Mouse (Mus musculus): ENCODE data around the gene Gm17428. TPM values are rescaled to one million over a fixed set of nuclear protein-coding genes. Genes with fewer than 3 reads are reported as not detected.
A peak's percentile ranks its signal among the peaks of the same experiment; 100 is the strongest.

Gene Gm17428
- total and polyA plus RNA-seq, 3 experiments: not detected

- DNase-seq (ENCODE audit: extremely low read depth): no peak
- no peaks in the 10 kb centered on the region for H3K27me3 ChIP-seq (replicated peaks)
- no peak overlapping the region for H3K27ac ChIP-seq (ENCODE audit: insufficient read depth, low read depth)
- no peak overlapping the region for H3K4me3 ChIP-seq (replicated peaks in 1 of 3; ENCODE audit: low read depth in 2 of 3, low read length in 2 of 3, poor library complexity in 1 of 3)
- in situ Hi-C loops (cut with MboI; ENCODE audit: low pct_ligation_motif_present, low pct_unique_long_range_greater_than_20kb, low sequenced_read_pairs) (no loop called here), dilution Hi-C loops (cut with MboI; ENCODE audit: extremely low pct_ligation_motif_present, extremely low pct_unique_long_range_greater_than_20kb, low sequenced_read_pairs) (no loop called here)
- TF ChIP-seq CHD2 (IDR thresholded peaks at IDR 0.05; ENCODE audit: low read length) (no peak), UBTF (IDR thresholded peaks at IDR 0.05; ENCODE audit: low read depth, low read length) (no peak), MAX (IDR thresholded peaks at IDR 0.05; ENCODE audit: low read length) (no peak), ZMIZ1 (IDR thresholded peaks at IDR 0.05; ENCODE audit: low read depth, low read length) (no peak), POLR2AphosphoS2 (IDR thresholded peaks at IDR 0.05; ENCODE audit: low read depth, low read length) (no peak), CHD1 (IDR thresholded peaks at IDR 0.05; ENCODE audit: low read depth, low read length) (no peak), ZNF384 (IDR thresholded peaks at IDR 0.05; ENCODE audit: low read depth, low read length) (no peak), MAZ (IDR thresholded peaks at IDR 0.05; ENCODE audit: low read depth, low read length) (no peak), POLR2A (IDR thresholded peaks at IDR 0.05; ENCODE audit: low read depth, low read length) (no peak), RAD21 (IDR thresholded peaks at IDR 0.05; ENCODE audit: low read depth, low read length) (no peak), PAX5 (IDR thresholded peaks at IDR 0.05; ENCODE audit: low read length) (no peak), USF1 (IDR thresholded peaks at IDR 0.05; ENCODE audit: low read depth, low read length) (no peak), MXI1 (IDR thresholded peaks at IDR 0.05; ENCODE audit: low read depth, low read length) (no peak), TCF12 (IDR thresholded peaks at IDR 0.05; ENCODE audit: low read depth, low read length) (no peak)
- no peaks in the 10 kb centered on the region; the same call in none of the 2 replicates for H3K79me2 ChIP-seq (replicated peaks; ENCODE audit: control insufficient read depth, extremely low read depth, insufficient read depth, poor library complexity, severe bottlenecking)
- H3K4me1 ChIP-seq (ENCODE audit: control insufficient read depth in 1 of 2, insufficient read depth in 2 of 2): no peaks in the 10 kb centered on the region
- H3K36me3 ChIP-seq (replicated peaks in 1 of 2; ENCODE audit: control insufficient read depth in 1 of 2, insufficient read depth in 1 of 2, low read length in 1 of 2): peaks cover 53 to 81% of the 10 kb centered on the region in 2 experiments
- H3K9me3 ChIP-seq (replicated peaks; ENCODE audit: low read length): no peaks in the 10 kb centered on the region
- no peak overlapping the region for H3K4me2 ChIP-seq (ENCODE audit: insufficient read depth, low read depth, poor library complexity, severe bottlenecking)
- no peak overlapping the region for H3K9ac ChIP-seq (ENCODE audit: insufficient read depth, low read depth)
Measured at GRCm38 (mm10) chr14:55023011-55023410, 46.3 kb downstream of the Gm17428 start.

GRCm38 (mm10) chr14:55024236-55024635 lies 47.5 kb downstream of the Gm17428 start:
- H3K36me3 ChIP-seq (replicated peaks in 1 of 2; ENCODE audit: control insufficient read depth in 1 of 2, insufficient read depth in 1 of 2, low read length in 1 of 2): peaks cover 51 to 74% of the 10 kb centered on the region in 2 experiments
- dilution Hi-C loops (cut with MboI; ENCODE audit: extremely low pct_ligation_motif_present, extremely low pct_unique_long_range_greater_than_20kb, low sequenced_read_pairs): no loop called here
- peak; percentile 53 for DNase-seq (ENCODE audit: extremely low read depth)

More at GRCm38 (mm10) chr14:55024236-55024635, 47.5 kb downstream of the Gm17428 start:
- no peak overlapping the region for H3K9ac ChIP-seq (ENCODE audit: insufficient read depth, low read depth)
- TF ChIP-seq ETS1 (conservative IDR thresholded peaks at IDR 0.05; ENCODE audit: low read depth, low read length) (no peak), SMC3 (IDR thresholded peaks at IDR 0.05; ENCODE audit: low read depth, low read length) (peak; percentile 71), MAZ (IDR thresholded peaks at IDR 0.05; ENCODE audit: low read depth, low read length) (no peak), CTCF (conservative IDR thresholded peaks at IDR 0.05 in 1 of 2, IDR thresholded peaks at IDR 0.05 in 1 of 2; ENCODE audit: low read depth in 2 of 2, low read length in 2 of 2) (peak; percentile 30 to 80; a peak in 3 of 4 replicates), CHD2 (IDR thresholded peaks at IDR 0.05; ENCODE audit: low read length) (no peak), RAD21 (IDR thresholded peaks at IDR 0.05; ENCODE audit: low read depth, low read length) (peak; percentile 70), USF2 (conservative IDR thresholded peaks at IDR 0.05; ENCODE audit: low read depth, low read length) (no peak), ZNF384 (IDR thresholded peaks at IDR 0.05; ENCODE audit: low read depth, low read length) (no peak)
- H3K79me2 ChIP-seq (replicated peaks; ENCODE audit: control insufficient read depth, extremely low read depth, insufficient read depth, poor library complexity, severe bottlenecking): no peaks in the 10 kb centered on the region
- H3K4me2 ChIP-seq (ENCODE audit: insufficient read depth, low read depth, poor library complexity, severe bottlenecking): no peak overlapping the region
- in situ Hi-C loops (cut with MboI; ENCODE audit: low pct_ligation_motif_present, low pct_unique_long_range_greater_than_20kb, low sequenced_read_pairs): no loop called here
- no peaks in the 10 kb centered on the region for H3K4me1 ChIP-seq (ENCODE audit: control insufficient read depth in 1 of 2, insufficient read depth in 2 of 2)
- no peak overlapping the region for H3K4me3 ChIP-seq (replicated peaks in 1 of 3; ENCODE audit: low read depth in 2 of 3, low read length in 2 of 3, poor library complexity in 1 of 3)
- H3K27me3 ChIP-seq (replicated peaks): no peaks in the 10 kb centered on the region
- H3K9me3 ChIP-seq (replicated peaks; ENCODE audit: low read length): no peaks in the 10 kb centered on the region
- no peak overlapping the region for H3K27ac ChIP-seq (ENCODE audit: insufficient read depth, low read depth)

Measured in CH12.LX (cell line).